Mouse (Mus musculus) testis, adult 2 months (tissue): ENCODE measurements at regions not wholly inside any gene's neighbourhood (a gene's known extent, or its start where the extent isn't known, plus 50 kb on each side); places are given as distances from the start of the nearest gene placed in this dataset.

Source experiments
- CTCF ChIP-seq: fragments of 200-500 bp; IDR thresholded peaks from 2 replicates; pipeline ENCODE4 v1.5.1; 2012; ENCODE audit warnings: low read depth, mild to moderate bottlenecking, inconsistent platforms, low read length, moderate library complexity; ENCODE audit not compliant: control insufficient read depth, insufficient read depth, insufficient replicate concordance
- POLR2A ChIP-seq: fragments of 200-500 bp; IDR thresholded peaks from 2 replicates; pipeline ENCODE4 v1.6.1; 2012; ENCODE audit warnings: low read depth, mild to moderate bottlenecking, inconsistent platforms, low read length, moderate library complexity; ENCODE audit not compliant: control insufficient read depth

GRCm38 (mm10) chr8:78129061-78129460 lies 84.0 kb upstream of the Ttc29 start:
- TF ChIP-seq POLR2A (no peak), CTCF (no peak)
